Mouse (Mus musculus) mature B cell (primary cell): ENCODE measurements around the gene Nsf.

Experiments
- in situ Hi-C: fragments of 300-500 bp; cut with MboI; formaldehyde crosslinking; loops from 2 replicates; pipeline ENCODE4 v1.14.3; 2019

The Nsf gene

DNA sequence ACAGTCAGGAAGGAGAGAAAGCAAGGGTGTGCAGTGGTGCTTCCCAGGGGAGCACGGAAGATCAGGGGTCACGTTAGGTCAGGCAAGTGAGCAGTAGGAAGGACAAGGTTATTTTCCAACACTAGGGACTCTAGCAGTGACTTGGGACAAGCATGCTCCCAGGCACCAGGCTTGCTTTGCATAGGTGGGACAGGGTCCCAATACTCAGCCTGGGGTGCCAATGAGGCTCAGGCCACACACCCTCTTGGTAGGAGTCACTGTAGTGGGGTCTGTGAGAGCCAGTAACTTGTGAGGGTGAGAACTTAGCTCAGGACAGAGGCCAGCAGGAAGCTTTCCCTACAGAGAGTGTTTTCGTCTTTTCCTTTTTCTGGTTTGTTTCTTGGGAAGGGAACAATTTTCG lies 121.5 kb downstream of the Nsf start:
- in situ Hi-C loops = no loop called here

DNA sequence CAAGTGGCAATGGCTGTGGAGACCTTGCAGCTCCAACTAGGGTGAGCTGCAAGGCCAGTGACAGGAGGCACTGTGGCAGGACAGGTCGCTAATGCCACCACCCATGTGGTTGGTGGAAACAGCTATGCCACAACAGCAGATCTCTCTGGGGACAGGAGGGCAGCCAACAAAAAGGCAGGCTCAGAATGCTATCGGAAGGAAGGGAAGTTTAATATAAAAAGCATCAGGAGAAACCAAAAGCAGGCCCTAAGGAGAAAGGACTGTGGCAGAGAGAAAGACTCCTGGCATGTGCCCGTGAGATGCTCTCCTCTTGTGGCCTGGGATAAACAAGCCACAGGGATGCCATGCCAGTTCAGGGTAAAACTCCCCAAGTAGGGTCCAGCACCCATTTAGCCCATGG lies 122.1 kb downstream of the Nsf start:
- in situ Hi-C loops = no loop called here

DNA sequence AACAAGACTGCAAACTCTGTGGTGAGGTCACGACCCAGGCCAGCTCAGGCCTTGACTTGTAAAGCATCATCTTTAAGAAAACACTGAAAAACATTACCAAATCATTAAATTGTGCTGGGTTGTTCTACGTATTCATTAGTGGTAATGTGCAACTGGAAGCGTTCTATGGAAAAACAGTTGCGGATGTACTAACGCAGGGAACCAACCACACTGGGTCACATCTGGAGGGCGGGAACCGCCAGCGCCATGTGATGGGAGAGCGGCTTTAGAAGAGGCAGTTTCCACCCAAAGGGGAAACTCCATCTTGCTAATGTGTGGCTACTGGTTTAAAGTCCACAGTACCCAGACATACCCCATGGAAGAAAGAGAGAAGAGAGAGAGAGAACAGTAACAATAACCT lies 123.4 kb downstream of the Nsf start:
- in situ Hi-C loops = no loop called here

DNA sequence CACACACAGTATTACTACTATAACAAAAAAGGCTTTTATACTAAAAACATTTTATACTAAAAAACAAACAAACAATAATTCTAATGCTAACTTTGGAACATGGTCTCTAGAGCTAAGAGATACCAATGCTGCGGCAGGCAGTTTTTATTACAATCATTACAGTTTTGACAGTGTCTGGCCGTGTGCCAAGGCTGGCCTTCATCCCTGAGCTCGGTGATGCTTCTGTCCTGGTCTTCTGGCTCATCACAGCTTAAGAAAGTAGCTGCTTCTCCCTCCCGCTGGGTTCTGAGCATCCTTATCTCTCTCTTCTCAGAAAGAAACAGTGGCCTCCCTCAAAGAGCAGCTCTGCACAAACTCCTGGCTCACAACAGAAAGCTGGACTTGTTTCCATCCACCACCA lies 123.9 kb downstream of the Nsf start:
- in situ Hi-C loops = no loop called here

DNA sequence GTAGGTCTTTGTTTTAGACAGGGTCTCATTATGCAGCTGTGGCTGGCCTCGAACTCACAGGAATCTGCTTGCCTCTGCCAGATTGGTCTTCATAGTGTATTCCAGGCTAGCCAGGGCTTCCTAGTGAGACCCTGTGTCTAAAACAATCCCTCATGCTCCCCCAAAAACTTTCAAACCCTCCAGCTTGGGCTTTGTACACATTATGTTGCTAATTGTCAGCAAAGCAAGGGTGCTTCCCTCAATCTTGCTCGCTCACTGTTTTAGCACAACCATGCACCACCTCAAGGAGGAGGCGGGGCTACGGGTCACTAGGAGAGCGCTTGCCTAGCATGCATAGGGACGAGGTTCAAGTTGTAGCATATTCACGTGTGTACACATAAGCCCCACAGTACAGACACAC lies 125.0 kb downstream of the Nsf start:
- in situ Hi-C loops = no loop called here

DNA sequence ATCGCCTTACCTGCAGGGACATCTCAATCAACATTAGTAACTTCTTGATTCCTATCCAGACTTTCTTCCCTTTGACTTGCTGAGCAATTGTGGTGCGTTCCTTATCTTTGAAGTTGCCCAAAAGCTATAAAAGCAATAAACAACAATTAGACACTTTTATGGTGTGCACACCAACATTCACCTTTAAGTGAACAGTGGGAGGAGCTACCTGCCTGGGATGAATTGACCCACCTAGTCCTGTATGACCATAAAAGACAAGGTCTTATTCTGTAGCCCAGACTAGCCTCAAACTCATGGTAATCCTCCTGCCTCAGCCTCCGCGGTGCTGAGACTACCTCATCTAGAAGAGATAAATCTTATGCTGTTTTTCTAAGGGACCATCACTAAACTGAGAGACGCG lies 126.7 kb downstream of the Nsf start:
- in situ Hi-C loops = no loop called here

DNA sequence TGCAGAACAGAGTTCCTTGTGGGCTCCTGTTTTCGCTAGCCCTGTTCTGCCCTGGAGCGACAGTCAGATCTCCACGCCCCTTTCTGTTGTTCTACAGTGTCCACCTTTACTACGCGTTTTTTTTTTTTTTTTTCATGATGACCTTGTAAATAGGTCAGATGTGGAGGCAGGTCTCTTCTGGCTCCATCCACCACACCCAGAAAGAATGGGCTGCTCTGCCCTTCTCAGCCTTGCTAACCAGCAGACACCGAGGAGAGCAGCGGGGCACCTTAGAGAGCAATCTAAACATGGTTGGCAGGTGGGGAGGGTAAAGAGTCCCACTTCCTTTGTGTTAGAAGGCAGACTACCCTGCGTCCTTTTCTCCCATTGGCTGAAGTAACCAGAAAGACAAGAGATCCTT lies 137.1 kb downstream of the Nsf start:
- in situ Hi-C loops = no loop called here

DNA sequence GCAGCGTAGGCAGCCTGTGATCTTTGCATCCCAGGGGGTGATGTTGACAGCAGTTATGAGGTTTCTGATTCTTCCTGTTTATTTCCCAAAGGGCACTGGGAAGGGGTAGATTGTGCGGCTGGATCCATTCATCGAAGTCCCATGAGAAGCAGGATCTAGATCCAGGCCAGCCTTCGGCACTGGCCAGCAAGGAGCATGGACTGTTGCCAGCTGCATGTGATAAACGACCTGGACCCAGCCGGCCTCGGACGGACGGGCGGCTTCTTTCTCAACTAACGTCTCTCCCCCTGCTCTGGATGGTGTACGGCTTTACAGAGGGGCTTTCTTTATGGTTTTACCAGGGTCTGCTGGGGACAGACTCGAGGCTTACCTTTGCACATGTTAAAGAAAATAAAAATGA lies 137.9 kb downstream of the Nsf start:
- in situ Hi-C loops = no loop called here

DNA sequence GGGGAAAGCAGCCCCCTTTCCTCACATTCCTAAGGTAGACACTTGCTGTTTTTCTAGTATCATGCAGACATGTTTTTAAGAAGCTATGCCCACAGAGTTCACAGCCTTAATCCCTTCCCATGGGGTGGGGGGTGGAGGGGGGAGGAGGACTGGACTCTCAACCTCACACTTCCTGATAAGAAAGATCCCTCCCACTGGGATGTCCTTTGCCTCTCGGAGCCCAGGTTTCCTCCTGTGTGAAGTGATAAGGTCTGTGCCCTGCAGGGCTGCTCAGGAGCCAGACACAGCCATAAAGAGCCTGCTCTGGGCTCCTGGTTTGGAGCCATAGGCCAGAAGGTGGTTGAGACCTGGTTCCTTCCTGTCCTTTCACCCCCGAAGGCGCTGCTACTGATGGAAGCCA lies 139.0 kb downstream of the Nsf start:
- in situ Hi-C loops = no loop called here

DNA sequence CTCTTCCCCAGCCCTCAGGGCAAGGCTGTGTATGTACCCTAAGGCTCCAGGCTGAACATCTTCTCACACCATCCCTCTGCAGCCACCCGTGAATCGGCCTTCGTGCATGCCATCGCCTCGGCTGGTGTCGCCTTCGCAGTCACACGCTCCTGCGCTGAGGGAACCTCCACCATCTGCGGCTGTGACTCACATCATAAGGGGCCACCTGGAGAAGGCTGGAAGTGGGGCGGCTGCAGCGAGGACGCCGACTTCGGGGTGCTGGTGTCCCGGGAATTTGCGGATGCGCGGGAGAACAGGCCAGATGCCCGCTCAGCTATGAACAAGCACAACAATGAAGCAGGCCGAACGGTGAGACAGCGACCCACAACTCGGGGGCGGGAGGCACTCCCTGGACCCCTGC lies 142.6 kb downstream of the Nsf start:
- in situ Hi-C loops = no loop called here

DNA sequence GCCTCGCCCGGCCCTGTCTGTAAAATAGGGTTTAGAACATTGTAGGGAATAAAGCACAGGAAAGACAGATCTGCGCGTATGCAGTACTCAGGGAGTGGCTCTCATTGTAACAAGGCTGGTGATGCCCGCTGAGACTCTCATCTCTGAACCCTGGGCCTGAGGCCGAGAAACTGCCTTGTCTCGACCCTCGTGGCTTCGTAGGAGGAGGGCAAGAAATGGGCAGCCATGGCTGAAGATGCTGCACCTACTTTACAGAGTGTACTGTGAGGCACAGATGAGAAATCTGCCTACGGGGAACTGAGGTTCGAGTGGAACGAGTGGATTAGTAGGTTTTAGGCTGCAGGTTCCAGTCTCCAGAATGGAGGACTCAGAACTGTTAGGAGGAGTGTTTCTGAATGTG lies 143.2 kb downstream of the Nsf start:
- in situ Hi-C loops = no loop called here

DNA sequence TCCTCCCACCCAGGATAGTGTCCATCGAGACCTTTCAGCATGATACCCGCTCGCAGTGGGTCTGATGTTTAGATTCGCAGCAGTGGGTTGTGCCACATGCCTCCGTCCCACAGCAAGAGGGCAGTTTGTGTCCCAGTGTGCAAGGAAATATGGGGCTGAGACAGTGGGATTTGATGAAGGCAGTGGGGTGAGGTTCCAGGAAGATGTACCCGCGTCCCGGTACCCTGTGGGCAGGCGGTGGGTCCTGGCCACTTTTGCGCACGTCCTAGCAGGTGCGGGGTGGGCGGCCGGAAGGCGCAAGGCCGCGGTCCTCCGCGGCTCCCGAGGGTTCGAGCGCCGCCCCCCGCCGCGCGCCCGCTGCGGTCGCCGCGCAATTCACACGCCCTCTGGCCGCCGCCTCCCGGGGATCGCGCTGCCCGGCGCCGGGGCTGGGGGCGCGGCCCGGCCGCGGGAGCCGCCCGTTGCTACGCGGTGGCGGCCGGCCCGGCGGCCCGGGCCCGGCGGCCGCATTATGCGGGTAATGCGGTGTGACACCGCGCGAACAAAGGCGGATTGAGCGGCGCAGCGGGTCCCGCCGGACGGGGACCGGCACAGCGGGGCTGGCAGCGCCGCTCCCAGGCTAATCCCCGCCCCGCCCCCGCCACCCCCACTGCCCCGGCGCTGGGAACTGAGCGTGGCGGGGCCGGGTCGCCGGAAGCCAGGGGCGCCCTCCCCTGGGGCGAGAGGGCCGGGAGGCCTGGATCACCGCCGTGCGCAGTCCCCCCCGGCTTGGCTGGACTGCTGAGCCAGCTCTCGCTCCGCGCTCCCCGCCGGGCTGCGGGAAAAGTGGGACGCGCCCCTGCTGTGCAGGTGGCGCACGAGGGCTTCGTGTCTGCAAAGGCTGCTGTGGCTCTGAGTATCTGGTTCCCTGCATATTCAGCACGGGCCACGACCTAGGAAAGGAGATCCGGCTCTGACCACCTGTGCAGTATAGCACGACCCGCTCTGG lies 144.0 kb downstream of the Nsf start:
- in situ Hi-C loops = no loop called here

DNA sequence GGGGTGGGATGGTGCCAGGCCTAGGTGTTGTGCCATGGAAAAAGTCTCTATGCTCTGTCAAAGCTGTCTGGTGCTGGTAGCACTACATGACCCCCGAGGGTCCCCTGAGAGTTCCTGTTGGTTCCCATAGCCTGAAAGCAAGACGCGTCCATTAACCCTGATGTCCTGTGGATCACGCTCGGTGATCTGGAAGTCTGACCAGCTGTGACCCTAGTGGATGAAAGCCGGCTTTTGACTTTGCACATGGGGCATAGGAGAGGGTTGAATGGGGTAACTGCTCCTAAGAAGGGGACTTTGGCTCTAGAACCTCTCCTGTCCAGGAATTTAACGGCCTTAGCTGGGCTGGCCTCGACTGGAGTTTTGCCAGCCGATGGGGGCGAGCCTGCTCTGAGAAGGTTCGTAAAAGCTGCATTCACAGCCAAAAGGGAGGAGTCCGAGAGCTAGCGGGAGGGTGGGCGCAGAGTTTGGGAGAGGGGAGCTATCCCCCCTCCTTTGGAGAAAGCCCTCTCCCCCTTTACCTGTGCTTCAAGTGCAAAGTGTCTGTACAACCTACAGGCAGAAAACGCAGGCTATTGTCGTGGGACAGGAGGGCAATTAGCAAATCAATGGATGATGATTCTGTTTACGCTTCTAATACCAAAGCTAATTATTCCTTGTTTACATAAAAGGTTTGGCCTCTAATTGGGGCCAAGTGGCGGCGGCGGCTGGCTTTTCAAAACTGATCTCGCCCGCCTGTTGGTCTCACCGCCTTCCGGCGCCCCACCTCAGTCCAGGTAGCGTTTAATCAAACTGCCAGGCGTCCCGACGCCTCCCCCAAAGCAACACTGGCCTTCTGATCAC lies 144.9 kb downstream of the Nsf start:
- in situ Hi-C loops = no loop called here

DNA sequence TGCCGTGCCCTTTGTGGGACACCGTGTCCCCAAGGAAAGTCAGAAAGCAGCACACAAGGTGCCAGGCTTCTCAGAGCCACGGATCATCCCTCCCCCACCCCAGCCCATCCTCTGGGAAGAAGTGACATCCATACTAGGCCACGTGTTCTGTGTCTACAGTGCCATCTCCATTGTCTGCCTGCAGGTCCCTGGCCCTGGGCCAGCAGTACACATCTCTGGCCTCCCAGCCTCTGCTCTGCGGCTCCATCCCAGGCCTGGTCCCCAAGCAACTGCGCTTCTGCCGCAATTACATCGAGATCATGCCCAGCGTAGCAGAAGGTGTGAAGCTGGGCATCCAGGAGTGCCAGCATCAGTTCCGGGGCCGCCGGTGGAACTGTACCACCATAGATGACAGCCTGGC lies 145.9 kb downstream of the Nsf start:
- in situ Hi-C loops = no loop called here

DNA sequence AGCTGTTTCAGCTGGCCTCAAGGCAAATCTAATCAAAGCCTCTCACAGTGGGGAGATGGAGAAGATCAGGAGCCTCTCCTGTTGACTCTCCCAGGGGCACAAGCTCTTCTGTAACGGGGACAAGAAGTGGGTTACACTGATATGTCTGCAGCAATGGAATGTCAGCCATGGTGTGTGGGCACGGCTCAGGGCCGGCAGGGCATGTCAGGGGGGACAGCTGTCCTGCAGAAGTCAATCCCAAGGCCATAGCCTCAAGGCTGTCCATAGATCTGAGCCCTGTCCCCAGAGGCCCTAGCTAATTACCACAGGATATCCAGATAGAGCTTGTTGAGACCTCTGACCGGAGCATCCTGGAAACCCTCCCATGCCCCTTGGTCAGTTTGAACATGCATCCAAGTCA lies 149.1 kb downstream of the Nsf start:
- in situ Hi-C loops = no loop called here

DNA sequence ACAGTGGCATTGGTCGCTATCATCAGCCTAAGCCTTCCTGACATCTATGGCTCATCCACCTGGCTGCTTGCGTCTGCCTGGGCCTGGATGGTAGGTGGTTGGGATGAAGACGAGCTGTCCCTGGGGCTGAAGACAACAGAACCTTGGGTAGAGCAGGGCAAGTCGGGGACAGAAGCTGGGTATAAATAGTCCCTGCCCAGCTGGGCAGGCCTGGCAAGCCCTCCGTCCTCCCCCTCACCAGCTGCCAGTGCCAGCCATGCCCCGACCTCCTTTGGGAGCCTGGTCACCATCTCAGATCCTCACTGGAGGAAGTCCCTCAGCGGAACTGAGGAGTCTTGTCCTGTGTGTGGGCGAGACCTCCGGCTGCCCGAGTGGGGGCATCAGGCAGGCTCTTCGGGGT lies 149.7 kb downstream of the Nsf start:
- in situ Hi-C loops = no loop called here

DNA sequence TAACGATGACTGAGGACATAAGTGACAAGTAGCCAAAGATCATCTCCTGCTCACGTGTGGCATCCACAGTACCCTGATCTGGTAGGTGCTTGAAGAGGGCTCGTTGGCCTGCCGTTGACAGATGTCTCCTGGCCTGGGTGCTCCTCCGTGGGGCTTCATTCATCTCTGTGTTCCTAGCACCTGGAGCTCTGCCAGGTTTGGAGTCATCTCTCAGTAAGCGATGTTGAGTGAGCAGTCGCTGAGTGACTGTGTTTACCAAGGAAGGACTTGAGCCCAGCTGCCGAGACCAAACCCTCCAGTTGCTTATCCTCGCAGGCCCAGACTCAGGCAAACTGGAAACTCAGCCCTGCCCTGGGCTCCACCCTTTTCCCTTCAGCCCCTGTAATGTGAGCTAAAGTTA lies 152.7 kb downstream of the Nsf start:
- in situ Hi-C loops = no loop called here

DNA sequence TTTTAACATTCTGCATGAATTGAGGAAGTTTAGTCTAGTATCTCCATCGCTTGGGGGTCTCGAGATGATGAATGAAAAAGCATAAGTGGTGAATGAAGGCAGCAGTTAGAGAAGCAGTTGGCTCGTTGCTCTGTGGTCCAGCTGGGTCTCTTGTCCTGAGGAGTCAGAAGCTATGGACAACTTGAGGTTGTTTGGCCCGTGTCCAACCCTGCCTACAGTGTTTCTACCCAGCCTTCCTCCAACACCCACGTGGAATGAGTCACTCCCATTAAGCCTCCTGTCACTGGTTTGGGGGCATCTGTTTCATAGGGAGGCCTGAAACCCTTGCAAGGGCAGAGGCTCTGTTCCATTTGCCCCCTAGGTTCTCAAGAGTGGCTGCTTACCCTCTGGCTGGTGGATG lies 163.9 kb downstream of the Nsf start:
- in situ Hi-C loops = no loop called here

DNA sequence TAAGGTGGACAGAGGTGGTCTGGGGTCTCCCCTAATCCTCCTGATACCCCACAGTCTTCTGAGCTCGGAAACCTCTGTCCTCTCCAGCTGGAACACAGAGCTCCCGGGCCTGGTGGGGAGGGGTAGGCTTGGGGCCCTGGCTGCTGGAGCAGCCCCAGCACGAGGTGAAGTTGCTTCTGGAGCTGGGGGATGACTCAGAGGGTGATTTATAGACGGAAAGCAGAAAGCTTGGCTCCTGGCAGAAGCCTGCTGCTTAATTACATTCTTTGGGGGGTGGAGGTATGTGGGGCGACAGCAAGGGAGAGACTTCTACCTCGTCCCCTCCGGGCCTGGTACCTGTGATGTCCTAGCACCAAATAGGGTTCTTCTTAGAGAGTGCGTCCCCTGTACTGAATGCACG lies 173.7 kb downstream of the Nsf start:
- in situ Hi-C loops = no loop called here

DNA sequence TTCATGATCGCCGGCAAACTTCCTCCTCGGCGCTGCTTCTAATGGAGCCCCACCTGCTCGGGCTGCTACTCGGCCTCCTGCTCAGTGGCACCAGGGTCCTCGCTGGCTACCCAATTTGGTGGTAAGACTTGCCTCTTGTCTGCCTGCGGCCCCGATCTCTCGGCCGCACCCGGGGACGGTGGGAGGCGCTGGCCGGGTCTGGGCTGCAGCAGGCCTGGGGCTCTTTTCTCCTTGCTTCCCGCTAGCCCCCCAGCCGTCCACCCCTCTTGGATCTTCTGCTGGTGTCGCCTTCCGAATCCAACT lies 179.7 kb downstream of the Nsf start:
- in situ Hi-C loops = loop anchor here (25.0 kb wide), 1 partner anchor 413 kb away; the partner anchor contains the start of gene Sppl2c

DNA sequence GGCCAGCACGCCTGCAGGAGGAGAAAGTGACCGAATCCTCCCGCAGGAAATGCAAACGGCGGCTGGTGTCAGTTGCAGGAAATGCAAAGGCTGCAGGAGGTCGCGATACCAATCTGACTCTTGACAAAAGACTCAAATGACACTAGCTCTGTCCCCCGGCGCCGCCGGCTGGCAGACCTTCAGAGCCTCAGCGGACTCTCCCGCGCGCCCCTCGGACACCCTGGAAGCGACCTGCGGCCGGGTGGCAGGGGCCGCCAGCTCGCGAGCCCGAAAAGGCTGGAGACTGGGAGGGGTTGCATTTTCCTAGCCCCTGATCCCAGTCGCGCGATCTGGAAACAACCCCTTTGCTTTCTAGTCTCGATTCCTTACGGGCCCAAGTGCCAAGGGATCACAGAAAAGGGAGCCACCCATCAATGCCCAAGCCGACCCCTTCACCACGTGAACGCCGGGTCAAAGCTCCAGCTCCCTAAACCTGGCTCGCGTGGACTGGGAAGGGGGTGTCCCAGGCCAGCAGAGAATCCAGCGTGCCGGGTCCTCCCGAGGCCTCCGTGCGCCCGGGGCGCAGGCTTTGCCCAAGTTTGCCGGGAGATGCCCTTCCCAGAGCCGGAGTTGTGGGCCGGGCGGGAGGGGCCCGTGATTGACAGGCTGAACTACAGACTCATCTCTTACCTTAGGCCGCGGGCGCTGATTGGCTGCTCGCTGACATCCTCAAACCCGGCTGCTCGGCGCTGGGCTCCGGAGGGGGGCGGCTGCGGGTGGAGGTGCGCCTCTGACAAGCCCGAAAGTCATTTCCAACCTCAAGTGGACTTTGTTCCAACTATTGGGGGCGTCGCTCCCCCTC lies 180.2 kb downstream of the Nsf start, which contains the start of gene Wnt3:
Gene Wnt3 (plus strand): TSS at position 764 of the 841 bp plus-strand sequence.
- in situ Hi-C loops = loop anchor here (25.0 kb wide), 1 partner anchor 414 kb away; the partner anchor contains the start of gene Sppl2c
